Mouse (Mus musculus) urinary bladder, postnatal 36 days (tissue): ENCODE results near the gene Rassf1.

Source experiments
- DNase-seq, 2 experiments: peaks; one replicate each; pipeline ENCODE4 v3.0.0; 2022; ENCODE audit warnings: low spot score in 2 of 2, mixed read lengths in 1 of 2

Rassf1 gene

GRCm38 (mm10) chr9:107540420-107540819 lies 10.9 kb upstream of the Rassf1 start:
- no peak for DNase-seq

- no peak for DNase-seq
Observed at GRCm38 (mm10) chr9:107541005-107541404, 10.3 kb upstream of the Rassf1 start.

- peak; percentile 94 to 96 for DNase-seq
Observed at GRCm38 (mm10) chr9:107541474-107542351, 9.6 kb upstream of the Rassf1 start, which contains the start of the genes Cyb561d2 and Nprl2. Gene Cyb561d2, minus strand, starts transcription at chr9:107542193. Gene Nprl2, plus strand, starts transcription at chr9:107542226.

GRCm38 (mm10) chr9:107542352-107542686 lies 9.0 kb upstream of the Rassf1 start:
- DNase-seq = no peak

- no peak for DNase-seq
Observed at GRCm38 (mm10) chr9:107542721-107543120, 8.6 kb upstream of the Rassf1 start.

- no peak for DNase-seq
Observed at GRCm38 (mm10) chr9:107543299-107543698, 8.1 kb upstream of the Rassf1 start.

GRCm38 (mm10) chr9:107544196-107544700 lies 7.1 kb upstream of the Rassf1 start:
- DNase-seq = no peak

GRCm38 (mm10) chr9:107544729-107545128 lies 6.6 kb upstream of the Rassf1 start:
- no peak for DNase-seq

- DNase-seq = no peak
Observed at GRCm38 (mm10) chr9:107545199-107545598, 6.2 kb upstream of the Rassf1 start.

- DNase-seq = peak in 1 of 2 experiments; percentile 68
Observed at GRCm38 (mm10) chr9:107545602-107546001, 5.8 kb upstream of the Rassf1 start.

GRCm38 (mm10) chr9:107547026-107547425 lies 4.3 kb upstream of the Rassf1 start, which contains the start of gene Zmynd10:
Gene Zmynd10, plus strand, starts transcription at chr9:107547298.
- peak in 1 of 2 experiments; percentile 87 for DNase-seq

- no peak for DNase-seq
Observed at GRCm38 (mm10) chr9:107547957-107548356, 3.4 kb upstream of the Rassf1 start.

GRCm38 (mm10) chr9:107548820-107549219 lies 2.5 kb upstream of the Rassf1 start:
- DNase-seq = no peak

- DNase-seq = no peak
Observed at GRCm38 (mm10) chr9:107549297-107550074, 1.9 kb upstream of the Rassf1 start.

GRCm38 (mm10) chr9:107550491-107551116 lies 751 bp upstream of the Rassf1 start:
- DNase-seq = no peak

GRCm38 (mm10) chr9:107551890-107552355 lies 568 bp downstream of the Rassf1 start:
- DNase-seq = no peak

- DNase-seq = no peak
Observed at GRCm38 (mm10) chr9:107552690-107553393, 1.5 kb downstream of the Rassf1 start.

- no peak for DNase-seq
Observed at GRCm38 (mm10) chr9:107553541-107554318, 2.4 kb downstream of the Rassf1 start.

GRCm38 (mm10) chr9:107554319-107554825 lies 3.0 kb downstream of the Rassf1 start:
- DNase-seq = peak; percentile 86 to 92

GRCm38 (mm10) chr9:107555031-107555457 lies 3.7 kb downstream of the Rassf1 start:
- DNase-seq = peak in 1 of 2 experiments; percentile 76
